Mouse (Mus musculus) limb, embryonic 14.5 days (tissue): ENCODE results near the gene Gsta4. TPM values are rescaled to one million over a fixed set of nuclear protein-coding genes. Genes with fewer than 3 reads are reported as not detected.
"Not testable (repeated sequence)": the region's sequence is repeated elsewhere in the genome, so short reads cannot be mapped to it uniquely, and the experiment has no call there.

Source experiments
- ATAC-seq: fragments of 200-750 bp; cut with Nextera tagmentation; 2 replicates; pipeline ENCODE4 v1.8.0; 2017; ENCODE audit warnings: low read depth, moderate number of reproducible peaks, moderate TSS enrichment; ENCODE audit not compliant: low FRiP score
- DNase-seq: peaks from one replicate; pipeline ENCODE4 v3.0.0-alpha.2; 2015; ENCODE audit warnings: low spot score
- H3K27ac ChIP-seq: fragments of 300-500 bp; sonication (generic); replicated peaks from 2 replicates; pipeline ENCODE4 v1.5.1; 2014; ENCODE audit warnings: low read depth, mild to moderate bottlenecking, low read length, moderate library complexity, mixed read lengths
- H3K27me3 ChIP-seq: fragments of 300-500 bp; sonication (generic); 2 replicates; pipeline ENCODE4 v1.6.1; 2014; ENCODE audit warnings: low read length, mixed read lengths; ENCODE audit not compliant: control insufficient read depth, insufficient read depth
- H3K36me3 ChIP-seq: fragments of 300-500 bp; sonication (generic); 2 replicates; pipeline ENCODE4 v1.6.1; 2014; ENCODE audit warnings: mild to moderate bottlenecking, low read length, moderate library complexity, mixed read lengths; ENCODE audit not compliant: control insufficient read depth, insufficient read depth
- H3K4me1 ChIP-seq: fragments of 300-500 bp; sonication (generic); 2 replicates; pipeline ENCODE4 v1.6.1; 2014; ENCODE audit warnings: antibody characterized with exemption, low read length, mixed read lengths; ENCODE audit not compliant: control insufficient read depth, insufficient read depth
- H3K4me2 ChIP-seq: fragments of 300-500 bp; sonication (generic); replicated peaks from 2 replicates; pipeline ENCODE4 v1.6.1; 2014; ENCODE audit warnings: low read depth, mild to moderate bottlenecking, low read length, moderate library complexity; ENCODE audit not compliant: severe bottlenecking
- H3K4me3 ChIP-seq: fragments of 300-500 bp; sonication (generic); replicated peaks from 2 replicates; pipeline ENCODE4 v1.5.1; 2014; ENCODE audit warnings: low read length
- H3K9ac ChIP-seq: fragments of 300-500 bp; sonication (generic); 2 replicates; pipeline ENCODE4 v1.6.1; 2014; ENCODE audit warnings: mild to moderate bottlenecking, low read depth, low read length, moderate library complexity; ENCODE audit not compliant: severe bottlenecking
- H3K9me3 ChIP-seq: fragments of 300-500 bp; sonication (generic); 2 replicates; pipeline ENCODE4 v1.6.1; 2016; ENCODE audit warnings: low read length; ENCODE audit not compliant: control insufficient read depth
- POLR2A ChIP-seq: fragments of 200-500 bp; IDR thresholded peaks from 2 replicates; pipeline ENCODE4 v1.8.0; 2012; ENCODE audit warnings: inconsistent platforms, mild to moderate bottlenecking, moderate library complexity, borderline replicate concordance; ENCODE audit not compliant: insufficient read depth, insufficient read length; ENCODE audit errors: extremely low read depth
- WGBS: fragments of 180-500 bp; shearing (Covaris S2); extraction: QIAGEN DNeasy Blood & Tissue Kit; methylation state at CpG from one replicate; pipeline ENCODE4 v1.1.7; 2014; 5-methylcytosine and 5-hydroxymethylcytosine counted together
- polyA plus RNA-seq, 2 experiments: library from polyadenylated mRNA; depleted of rRNA in 1 of 2; stranded (reverse) in 1 of 2; unstranded in 1 of 2; fragments of >200 nt; fragmentation: Nextera tagmentation in 1 of 2; extraction: Ambion mirVana in 1 of 2; gene quantifications; 2 replicates each; pipeline versions ENCODE4 v1.2.1 to v1.2.3; 2012 to 2014

The Gsta4 gene
- polyA plus RNA-seq, 2 experiments, result 47.5 to 68.2 TPM

DNA sequence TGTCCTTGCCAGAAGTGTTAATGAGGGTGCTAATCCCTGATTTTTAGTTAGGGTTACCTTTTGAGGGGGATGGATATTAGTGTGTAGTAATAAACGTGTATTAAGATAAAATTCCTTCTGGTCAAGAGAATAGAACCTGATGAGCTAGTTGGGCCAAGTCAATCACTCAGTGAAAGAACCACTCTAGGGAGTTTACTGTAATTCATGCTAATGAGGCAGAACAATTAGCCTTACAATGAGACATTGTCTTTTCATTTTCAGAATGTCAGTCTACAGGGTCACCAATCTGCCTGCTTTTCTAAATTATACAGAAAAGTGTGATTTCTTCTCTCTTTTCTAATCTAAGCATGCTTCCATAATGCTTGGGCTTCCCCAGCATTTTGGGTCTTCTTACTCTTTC lies 8.6 kb upstream of the Gsta4 start:
- WGBS, result 45% methylated on average over 1 of the region's 1 CpGs
- no peak overlapping the region for H3K27ac ChIP-seq
- DNase-seq (no peak), ATAC-seq (no peak)
- H3K9me3 ChIP-seq, result no peaks in the 10 kb centered on the region
- H3K27me3 ChIP-seq, result no peaks in the 10 kb centered on the region
- TF ChIP-seq POLR2A, result no peak
- no peak overlapping the region for H3K4me2 ChIP-seq
- no peaks in the 10 kb centered on the region for H3K4me1 ChIP-seq
- peaks cover 5% of the 10 kb centered on the region; the same call in 1 of the 2 replicates for H3K36me3 ChIP-seq
- no peak overlapping the region for H3K9ac ChIP-seq
- H3K4me3 ChIP-seq, result no peak overlapping the region

DNA sequence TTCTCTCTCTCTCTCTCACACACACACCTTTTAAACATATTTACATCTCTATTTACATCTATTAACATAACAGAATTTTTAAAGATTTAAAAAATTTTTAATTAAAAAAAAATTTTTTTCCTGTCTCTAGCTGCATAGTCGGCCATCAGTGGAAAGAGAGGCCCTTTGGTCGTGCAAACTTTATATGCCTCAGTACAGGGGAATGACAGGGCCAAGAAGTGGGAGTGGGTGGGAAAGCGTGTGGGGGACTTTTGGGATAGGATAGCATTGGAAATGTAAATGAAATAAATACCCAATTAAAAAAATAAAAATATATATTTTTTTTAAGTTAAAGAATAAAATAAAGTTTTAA lies 7.7 kb upstream of the Gsta4 start:
- not testable (repeated sequence) for DNase-seq, H3K27me3 ChIP-seq, H3K27ac ChIP-seq, H3K9ac ChIP-seq, H3K4me3 ChIP-seq, H3K4me2 ChIP-seq, H3K36me3 ChIP-seq, H3K4me1 ChIP-seq, H3K9me3 ChIP-seq
- peak; percentile 39 for ATAC-seq
- 32% methylated on average over 3 of the region's 3 CpGs for WGBS

GRCm38 (mm10) chr9:78175277-78176200 lies 7.0 kb upstream of the Gsta4 start:
- Histone ChIP-seq H3K36me3 (no peaks in the 10 kb centered on the region), H3K4me3 (peak overlapping the region; percentile 68), H3K4me2 (peak overlapping the region; percentile 65), H3K4me1 (no peaks in the 10 kb centered on the region), H3K9me3 (no peaks in the 10 kb centered on the region), H3K9ac (peak overlapping the region; percentile 79), H3K27me3 (no peaks in the 10 kb centered on the region), H3K27ac (peak overlapping the region; percentile 97)
- WGBS, result under 1% methylated on average over 47 of the region's 58 CpGs
- TF ChIP-seq POLR2A, result peak; percentile 98
- ATAC-seq (peak; percentile 98), DNase-seq (peak; percentile 100)

DNA sequence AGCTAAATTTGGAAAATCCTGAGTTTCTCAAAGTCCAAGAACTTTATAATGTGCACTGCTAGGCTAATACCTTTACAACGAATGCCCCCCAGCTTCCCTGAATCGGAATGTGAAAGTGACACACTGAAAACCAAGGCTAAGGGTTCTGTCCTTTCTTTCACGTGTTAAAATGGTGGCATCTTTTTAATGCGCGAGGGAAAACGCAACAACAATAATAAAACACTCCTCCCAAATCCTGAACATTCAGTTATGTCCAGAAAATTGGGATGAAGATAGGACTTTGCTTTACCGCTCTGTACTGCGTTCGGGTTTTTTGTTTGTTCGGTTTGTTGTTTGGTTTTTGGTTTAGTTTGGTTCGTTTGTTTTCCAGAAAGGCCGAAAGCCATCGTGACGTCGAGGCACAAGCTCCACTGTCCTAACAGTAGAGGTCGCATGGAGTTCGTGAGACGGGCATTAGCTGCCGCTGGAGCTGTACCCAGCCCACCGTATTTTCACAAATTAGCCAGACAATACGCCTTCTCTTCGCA lies 6.3 kb upstream of the Gsta4 start:
- under 1% methylated on average over 22 of the region's 22 CpGs for WGBS
- Histone ChIP-seq H3K9ac (peak overlapping the region; percentile 79), H3K36me3 (no peaks in the 10 kb centered on the region), H3K27me3 (no peaks in the 10 kb centered on the region), H3K4me1 (no peaks in the 10 kb centered on the region), H3K4me2 (peak overlapping the region; percentile 65), H3K9me3 (no peaks in the 10 kb centered on the region), H3K4me3 (peak overlapping the region; percentile 68), H3K27ac (peak overlapping the region; percentile 97)
- no peak for TF ChIP-seq POLR2A
- ATAC-seq (peak; percentile 54), DNase-seq (peak; percentile 84)

DNA sequence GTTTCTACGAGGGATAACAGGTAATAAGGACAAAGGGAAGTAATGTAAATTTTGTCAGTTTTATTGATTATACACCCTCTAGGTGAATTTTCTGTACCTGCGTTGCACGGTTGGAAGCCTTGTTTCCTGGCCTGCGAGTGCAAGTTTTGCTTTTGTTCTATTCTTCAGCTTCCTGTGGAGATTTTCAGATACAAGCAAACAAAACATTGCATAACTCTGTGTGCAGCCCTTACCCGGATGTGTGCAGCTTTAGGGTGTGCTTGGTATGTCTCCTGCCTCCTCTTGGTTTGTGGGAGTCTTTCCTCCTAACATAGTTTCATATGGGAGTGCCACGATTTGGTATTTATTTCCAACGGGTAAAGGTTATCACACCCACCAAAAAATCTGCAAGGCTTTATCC lies 5.7 kb upstream of the Gsta4 start:
- Histone ChIP-seq H3K36me3 (no peaks in the 10 kb centered on the region), H3K4me1 (no peaks in the 10 kb centered on the region), H3K27ac (peak overlapping the region; percentile 97), H3K9me3 (no peaks in the 10 kb centered on the region), H3K9ac (peak overlapping the region; percentile 79), H3K4me3 (peak overlapping the region; percentile 68), H3K4me2 (peak overlapping the region; percentile 65), H3K27me3 (no peaks in the 10 kb centered on the region)
- WGBS, result 25% methylated on average over 7 of the region's 7 CpGs
- ATAC-seq (no peak), DNase-seq (peak; percentile 24)
- TF ChIP-seq POLR2A, result no peak
